Mouse (Mus musculus): ENCODE results near the gene Gm4177. TPM values are rescaled to one million over a fixed set of nuclear protein-coding genes. Genes with fewer than 3 reads are reported as not detected.
"Not testable (repeated sequence)": the region's sequence is repeated elsewhere in the genome, so short reads cannot be mapped to it uniquely, and the experiment has no call there.

The Gm4177 gene
- total RNA-seq (2021) = not detected
- long read RNA-seq, experiment 1 = 0 reads
- long read RNA-seq, experiment 2 = 0 reads

DNA sequence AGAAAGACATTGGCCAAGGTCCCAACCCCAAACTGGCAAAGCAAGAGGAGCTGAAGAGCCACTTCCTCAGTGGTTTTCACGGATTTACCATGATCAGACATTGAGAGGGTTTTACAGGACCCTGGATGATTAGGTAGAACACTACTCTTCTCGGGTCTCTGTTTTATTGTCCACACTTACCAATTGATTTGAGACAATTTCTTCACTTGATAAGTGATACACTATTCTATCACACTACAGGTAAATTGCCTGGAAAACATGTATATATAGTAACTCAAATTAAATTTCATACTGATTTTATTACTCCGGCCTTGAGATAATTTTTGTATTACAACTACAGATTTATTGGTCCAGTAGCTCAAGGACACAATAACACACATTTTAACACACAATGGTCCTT, at the start of gene Gm4177:
Gm4177 (minus strand) TSS at position 101 of the 400 bp plus-strand sequence.
- not testable (repeated sequence) for DNase-seq (ENCODE audit: low spot score in 2 of 2)

DNA sequence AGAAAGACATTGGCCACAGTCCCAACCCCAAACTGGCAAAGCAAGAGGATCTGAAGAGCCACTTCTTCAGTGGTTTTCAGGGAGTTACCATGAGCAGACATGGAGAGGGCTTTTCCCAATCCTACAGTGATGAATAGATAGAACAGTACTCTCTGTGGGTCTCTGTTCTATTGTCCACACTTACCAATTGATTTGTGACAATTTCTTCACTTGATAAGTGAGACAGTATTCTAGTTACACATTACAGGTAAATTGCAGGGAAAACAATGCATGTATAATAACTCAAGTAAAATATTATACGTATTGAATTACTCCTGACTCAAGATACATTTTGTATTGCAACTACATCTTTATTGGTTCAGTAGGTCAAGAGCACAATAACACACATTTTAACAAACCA, 47.6 kb upstream of the Gm4177 start, which contains the start of gene Gm5725:
Gm5725 (minus strand) TSS at position 101 of the 400 bp plus-strand sequence.
- DNase-seq (ENCODE audit: low spot score in 2 of 2) = not testable (repeated sequence)

DNA sequence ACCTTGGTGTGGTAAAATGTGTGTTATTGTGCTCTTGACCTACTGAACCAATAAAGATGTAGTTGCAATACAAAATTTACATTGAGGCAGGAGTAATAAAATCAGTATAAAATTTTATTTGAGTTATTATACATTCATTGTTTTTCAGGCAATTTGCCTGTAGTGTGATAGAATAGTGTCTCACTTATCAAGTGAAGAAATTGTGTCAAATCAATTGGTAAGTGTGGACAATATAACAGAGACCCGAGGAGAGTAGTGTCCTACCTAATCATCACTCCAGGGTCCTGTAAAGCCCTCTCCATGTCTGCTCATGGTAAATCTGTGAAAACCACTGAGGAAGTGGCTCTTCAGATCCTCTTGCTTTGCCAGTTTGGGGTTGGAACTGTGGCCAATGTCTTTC, 35.5 kb upstream of the Gm4177 start, which contains the start of gene Vmn1r135:
Vmn1r135 (plus strand) TSS at position 301 of the 400 bp plus-strand sequence.
- DNase-seq (ENCODE audit: low spot score in 2 of 2) = not testable (repeated sequence)

DNA sequence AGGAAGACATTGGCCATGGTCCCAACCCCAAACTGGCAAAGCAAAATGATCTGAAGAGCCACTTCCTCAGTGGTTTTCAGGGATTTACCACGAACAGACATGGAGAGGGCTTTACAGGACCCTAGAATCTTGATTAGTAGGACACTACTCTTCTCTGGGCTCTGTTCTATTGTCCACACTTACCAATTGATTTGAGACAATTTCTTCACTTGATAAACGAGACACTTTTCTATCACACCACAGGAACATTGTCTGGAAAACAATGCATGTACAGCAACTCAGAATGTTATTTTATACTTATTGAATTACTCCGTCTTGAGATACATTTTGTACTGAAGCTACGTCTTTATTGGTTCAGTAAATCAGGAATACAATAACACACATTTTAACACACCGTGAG, 35.2 kb downstream of the Gm4177 start, which contains the start of gene Gm4175:
Gm4175 (minus strand) TSS at position 101 of the 400 bp plus-strand sequence.
- DNase-seq (ENCODE audit: low spot score in 2 of 2) = not testable (repeated sequence)

Other genes with a start within 250 kb of the Gm4177 start
- not detected for gene Vmn1r132, start 182.6 kb downstream of the Gm4177 start, total RNA-seq (2021)
- gene Gm4175, start 35.3 kb downstream of the Gm4177 start, total RNA-seq (2021) = not detected
- gene Vmn1r135, start 35.6 kb upstream of the Gm4177 start, total RNA-seq (2021) = not detected
- not detected for gene Gm5725, start 47.5 kb upstream of the Gm4177 start, total RNA-seq (2021)
- gene Gm5891, start 124.6 kb upstream of the Gm4177 start, total RNA-seq (2021) = not detected
- gene Vmn1r137, start 197.9 kb upstream of the Gm4177 start, total RNA-seq (2021) = not detected
- gene Vmn1r138, start 232.2 kb upstream of the Gm4177 start, total RNA-seq (2021) = not detected

Measured in layer of hippocampus, postnatal 14 days (tissue).